Mouse (Mus musculus) myocyte (in vitro differentiated cells): ENCODE data around the gene Ptprs. TPM values are rescaled to one million over a fixed set of nuclear protein-coding genes. Genes with fewer than 3 reads are reported as not detected.

Experiments
- H3K27me3 ChIP-seq: one replicate; pipeline ENCODE4 v1.6.1; 2011; ENCODE audit not compliant: control insufficient read depth, insufficient read depth, insufficient read length
- H3K36me3 ChIP-seq: one replicate; pipeline ENCODE4 v1.6.1; 2011; ENCODE audit not compliant: control insufficient read depth, insufficient read depth
- H3K4me2 ChIP-seq: one replicate; pipeline ENCODE4 v1.6.1; 2011; ENCODE audit warnings: low read depth, control low read depth
- H3K4me3 ChIP-seq: one replicate; pipeline ENCODE4 v1.5.1; 2011; ENCODE audit warnings: mild to moderate bottlenecking, control low read depth, moderate library complexity
- H3K79me2 ChIP-seq: one replicate; pipeline ENCODE4 v1.6.1; 2011; ENCODE audit not compliant: control insufficient read depth, insufficient read depth
- H3ac ChIP-seq: one replicate; pipeline ENCODE4 v1.6.1; 2011; ENCODE audit not compliant: control insufficient read depth, insufficient read length
- CEBPB ChIP-seq: IDR thresholded peaks from 2 replicates; pipeline ENCODE4 v1.6.1; 2011; ENCODE audit warnings: mild to moderate bottlenecking, moderate library complexity; ENCODE audit not compliant: poor library complexity, insufficient read depth, severe bottlenecking
- E2F4 ChIP-seq: IDR thresholded peaks from one replicate; pipeline ENCODE4 v1.6.1; 2011; ENCODE audit warnings: mild to moderate bottlenecking, control low read depth, moderate library complexity; ENCODE audit not compliant: insufficient read depth
- MAX ChIP-seq: IDR thresholded peaks from one replicate; pipeline ENCODE4 v1.6.1; 2011; ENCODE audit warnings: low read depth, mild to moderate bottlenecking, control low read depth
- MYOD1 ChIP-seq, 3 experiments: IDR thresholded peaks; one replicate each; pipeline ENCODE4 v1.6.1; 2011; ENCODE audit warnings: control low read depth in 2 of 3, low read depth in 2 of 3, mild to moderate bottlenecking in 2 of 3, moderate library complexity in 1 of 3; ENCODE audit not compliant: insufficient read length in 2 of 3, control insufficient read depth in 1 of 3
- MYOG ChIP-seq, 3 experiments: IDR thresholded peaks; one replicate each; pipeline ENCODE4 v1.6.1; 2011; ENCODE audit warnings: control low read depth in 2 of 3, low read depth in 2 of 3, mild to moderate bottlenecking in 2 of 3; ENCODE audit not compliant: insufficient read length in 2 of 3, control insufficient read depth in 1 of 3, insufficient read depth in 1 of 3
- POLR2A ChIP-seq: IDR thresholded peaks from one replicate; pipeline ENCODE4 v1.6.1; 2011; ENCODE audit warnings: low read depth, mild to moderate bottlenecking, control low read depth, moderate library complexity; ENCODE audit not compliant: insufficient read length
- POLR2AphosphoS2 ChIP-seq: IDR thresholded peaks from one replicate; pipeline ENCODE4 v1.6.1; 2011; ENCODE audit warnings: low read depth, control low read depth; ENCODE audit not compliant: insufficient read length
- REST ChIP-seq: IDR thresholded peaks from one replicate; pipeline ENCODE4 v1.6.1; 2011; ENCODE audit warnings: mild to moderate bottlenecking, control low read depth, moderate library complexity; ENCODE audit not compliant: insufficient read depth, insufficient read length
- SRF ChIP-seq: IDR thresholded peaks from one replicate; pipeline ENCODE4 v1.6.1; 2011; ENCODE audit warnings: low read depth; ENCODE audit not compliant: control insufficient read depth, insufficient read length
- TCF12 ChIP-seq: IDR thresholded peaks from one replicate; pipeline ENCODE4 v1.6.1; 2011; ENCODE audit warnings: mild to moderate bottlenecking, control low read depth; ENCODE audit not compliant: poor library complexity, insufficient read depth, severe bottlenecking
- TCF3 ChIP-seq: IDR thresholded peaks from one replicate; pipeline ENCODE4 v1.6.1; 2011; ENCODE audit warnings: low read depth, control low read depth; ENCODE audit not compliant: insufficient read length
- USF1 ChIP-seq: IDR thresholded peaks from one replicate; pipeline ENCODE4 v1.6.1; 2011; ENCODE audit warnings: low read depth, mild to moderate bottlenecking, control low read depth, moderate library complexity
- polyA plus RNA-seq: library from polyadenylated mRNA; unstranded; fragments of >200 nt; fragmentation: generic; extraction: Trizol; gene quantifications from one replicate; pipeline ENCODE4 v1.2.1, GENCODE M21; 2012; ENCODE audit warnings: missing spikeins

The Ptprs gene
- polyA plus RNA-seq, 1 experiment = 116 TPM

GRCm38 (mm10) chr17:56462835-56463455 is 13.3 kb downstream of the Ptprs start:
- H3K4me2 ChIP-seq = peak overlapping the region; percentile 67
- no peak overlapping the region for H3ac ChIP-seq
- H3K27me3 ChIP-seq = no peaks in the 10 kb centered on the region
- peaks cover under 1% of the 10 kb centered on the region for H3K36me3 ChIP-seq
- peaks cover 63% of the 10 kb centered on the region for H3K79me2 ChIP-seq
- no peak for TF ChIP-seq POLR2A
- TF ChIP-seq USF1 = no peak
- no peak for TF ChIP-seq E2F4
- no peak for TF ChIP-seq MAX
- no peak for TF ChIP-seq MYOG (IDR thresholded peaks at IDR 0.05; ENCODE audit: control insufficient read depth in 1 of 3, insufficient read depth in 1 of 3, insufficient read length in 2 of 3, low read depth in 2 of 3)
- H3K4me3 ChIP-seq = peak overlapping the region; percentile 35

GRCm38 (mm10) chr17:56461771-56462743 is 14.2 kb downstream of the Ptprs start:
- Histone ChIP-seq H3K79me2 (peaks cover 67% of the 10 kb centered on the region), H3K4me2 (peak overlapping the region; percentile 73), H3K36me3 (peaks cover 9% of the 10 kb centered on the region), H3K4me3 (peak overlapping the region; percentile 35), H3ac (peak overlapping the region; percentile 39), H3K27me3 (no peaks in the 10 kb centered on the region)
- no peak for TF ChIP-seq REST
- TF ChIP-seq MYOG (IDR thresholded peaks at IDR 0.05; ENCODE audit: control insufficient read depth in 1 of 3, insufficient read depth in 1 of 3, insufficient read length in 2 of 3, low read depth in 2 of 3) = peak in 1 of 3 experiments; percentile 5
- TF ChIP-seq USF1 = no peak
- no peak for TF ChIP-seq TCF12
- peak; percentile 37 for TF ChIP-seq SRF
- TF ChIP-seq MAX = no peak
- TF ChIP-seq POLR2AphosphoS2 = peak; percentile 85
- peak; percentile 86 for TF ChIP-seq POLR2A
- TF ChIP-seq MYOD1 (IDR thresholded peaks at IDR 0.05; ENCODE audit: control insufficient read depth in 1 of 3, insufficient read length in 2 of 3, low read depth in 2 of 3) = peak in 1 of 3 experiments; percentile 8

DNA sequence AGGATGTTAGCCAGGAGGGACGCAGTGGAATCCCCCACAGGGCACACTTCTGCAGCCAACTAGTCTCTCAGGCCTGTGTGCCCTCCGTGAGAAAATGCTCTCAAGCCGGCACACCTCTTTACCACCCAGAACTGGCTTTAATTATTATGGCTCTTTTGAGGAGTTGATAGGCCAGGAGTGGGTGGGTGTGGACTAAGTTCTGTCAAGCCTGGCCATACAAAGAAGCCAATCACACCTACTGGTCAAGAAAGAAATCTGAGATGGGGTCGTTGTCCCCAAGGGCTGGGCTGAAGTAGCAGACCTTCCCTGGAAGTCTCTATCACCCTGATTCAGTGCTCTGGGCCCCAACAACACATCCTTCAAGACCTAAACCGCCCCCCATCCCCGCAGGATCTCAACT is 15.4 kb downstream of the Ptprs start:
- peak overlapping the region; percentile 35 for H3K4me3 ChIP-seq
- no peaks in the 10 kb centered on the region for H3K27me3 ChIP-seq
- peaks cover 13% of the 10 kb centered on the region for H3K36me3 ChIP-seq
- no peak for TF ChIP-seq POLR2AphosphoS2
- TF ChIP-seq USF1 = no peak
- no peak for TF ChIP-seq TCF3
- no peak for TF ChIP-seq MYOG (IDR thresholded peaks at IDR 0.05; ENCODE audit: control insufficient read depth in 1 of 3, insufficient read depth in 1 of 3, insufficient read length in 2 of 3, low read depth in 2 of 3)
- TF ChIP-seq MYOD1 (IDR thresholded peaks at IDR 0.05; ENCODE audit: control insufficient read depth in 1 of 3, insufficient read length in 2 of 3, low read depth in 2 of 3) = no peak
- TF ChIP-seq SRF = no peak
- peak overlapping the region; percentile 73 for H3K4me2 ChIP-seq
- no peak overlapping the region for H3ac ChIP-seq
- peaks cover 57% of the 10 kb centered on the region for H3K79me2 ChIP-seq

DNA sequence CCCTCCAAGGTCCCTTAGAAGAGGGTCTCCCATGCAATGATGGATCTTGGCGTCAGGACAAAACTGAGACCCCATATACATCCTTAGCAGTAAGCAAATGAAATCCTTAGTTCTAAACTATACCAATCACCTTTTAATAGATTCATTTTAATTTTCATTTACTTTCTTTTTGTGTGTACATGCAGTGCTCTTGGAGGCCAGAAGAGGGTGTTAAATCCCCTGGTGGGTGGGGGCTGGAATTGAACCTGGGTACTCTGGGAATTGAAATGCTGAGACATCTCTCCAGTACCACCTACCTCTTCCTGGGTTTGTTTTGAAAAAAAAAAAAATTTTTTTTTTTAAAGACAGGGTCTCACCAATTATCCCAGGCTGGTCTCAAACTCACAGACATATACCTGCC is 18.8 kb downstream of the Ptprs start:
- H3K27me3 ChIP-seq = no peaks in the 10 kb centered on the region
- peaks cover 19% of the 10 kb centered on the region for H3K36me3 ChIP-seq
- no peak overlapping the region for H3K4me2 ChIP-seq
- no peak overlapping the region for H3K4me3 ChIP-seq
- no peak overlapping the region for H3ac ChIP-seq
- no peak for TF ChIP-seq MYOG (IDR thresholded peaks at IDR 0.05; ENCODE audit: control insufficient read depth in 1 of 3, insufficient read depth in 1 of 3, insufficient read length in 2 of 3, low read depth in 2 of 3)
- peaks cover 33% of the 10 kb centered on the region for H3K79me2 ChIP-seq

- Histone ChIP-seq H3K36me3 (peaks cover 29% of the 10 kb centered on the region), H3K4me3 (no peak overlapping the region), H3K4me2 (no peak overlapping the region), H3K79me2 (peaks cover 33% of the 10 kb centered on the region), H3ac (no peak overlapping the region), H3K27me3 (no peaks in the 10 kb centered on the region)
- TF ChIP-seq CEBPB (no peak), MYOD1 (IDR thresholded peaks at IDR 0.05; ENCODE audit: control insufficient read depth in 1 of 3, insufficient read length in 2 of 3, low read depth in 2 of 3) (no peak)
Observed at GRCm38 (mm10) chr17:56456353-56456752, 19.9 kb downstream of the Ptprs start.
